Mouse (Mus musculus) lung, postnatal 0 days (tissue): ENCODE data around the gene B3galt6. TPM values are rescaled to one million over a fixed set of nuclear protein-coding genes. Genes with fewer than 3 reads are reported as not detected.
A peak's percentile ranks its signal among the peaks of the same experiment; 100 is the strongest.

Experiments
- ATAC-seq: fragments of 200-750 bp; cut with Nextera tagmentation; 2 replicates; pipeline ENCODE4 v1.8.0; 2017; ENCODE audit warnings: moderate library complexity
- DNase-seq: peaks from one replicate; pipeline ENCODE4 v3.0.0-alpha.2; 2016; ENCODE audit warnings: low spot score
- H3K27ac ChIP-seq: fragments of 300-500 bp; sonication (generic); 2 replicates; pipeline ENCODE4 v1.5.1; 2014; ENCODE audit warnings: antibody characterized with exemption, mild to moderate bottlenecking, low read length, mixed read lengths
- H3K27me3 ChIP-seq: fragments of 300-500 bp; sonication (generic); replicated peaks from 2 replicates; pipeline ENCODE4 v1.6.1; 2014; ENCODE audit warnings: low read length, mixed read lengths; ENCODE audit not compliant: insufficient read depth
- H3K36me3 ChIP-seq: fragments of 300-500 bp; sonication (generic); 2 replicates; pipeline ENCODE4 v1.6.1; 2014; ENCODE audit warnings: low read length, mixed read lengths; ENCODE audit not compliant: insufficient read depth
- H3K4me1 ChIP-seq: fragments of 300-500 bp; sonication (generic); 2 replicates; pipeline ENCODE4 v1.6.1; 2014; ENCODE audit warnings: antibody characterized with exemption, low read depth, low read length, mixed read lengths; ENCODE audit not compliant: insufficient read depth
- H3K4me2 ChIP-seq: fragments of 300-500 bp; sonication (generic); replicated peaks from 2 replicates; pipeline ENCODE4 v1.6.1; 2014; ENCODE audit warnings: low read depth, mild to moderate bottlenecking, low read length, moderate library complexity, mixed read lengths
- H3K4me3 ChIP-seq: fragments of 300-500 bp; sonication (generic); 2 replicates; pipeline ENCODE4 v1.5.1; 2014; ENCODE audit warnings: low read depth, low read length
- H3K9ac ChIP-seq: fragments of 300-500 bp; sonication (generic); replicated peaks from 2 replicates; pipeline ENCODE4 v1.6.1; 2014; ENCODE audit warnings: low read depth, mild to moderate bottlenecking
- H3K9me3 ChIP-seq: fragments of 300-500 bp; sonication (generic); 2 replicates; pipeline ENCODE4 v1.6.1; 2016; ENCODE audit warnings: low read length, mixed read lengths
- CTCF ChIP-seq: IDR thresholded peaks from 2 replicates; pipeline ENCODE4 v1.5.1; 2016; ENCODE audit warnings: antibody characterized with exemption, mild to moderate bottlenecking
- EP300 ChIP-seq: IDR thresholded peaks from 2 replicates; pipeline ENCODE4 v1.6.1; 2016; ENCODE audit warnings: antibody characterized with exemption, mild to moderate bottlenecking, control low read depth
- WGBS: fragments of 180-500 bp; shearing (Covaris S2); extraction: QIAGEN DNeasy Blood & Tissue Kit; methylation state at CpG from one replicate; pipeline ENCODE4 v1.1.7; 2014; 5-methylcytosine and 5-hydroxymethylcytosine counted together
- polyA plus RNA-seq: library from polyadenylated mRNA; unstranded; fragments of >200 nt; fragmentation: Nextera tagmentation; extraction: Ambion mirVana; gene quantifications from 2 replicates; pipeline ENCODE4 v1.2.1, GENCODE M21; 2015

The B3galt6 gene
- polyA plus RNA-seq, 1 experiment from 2014 or later = 6.8 TPM

DNA sequence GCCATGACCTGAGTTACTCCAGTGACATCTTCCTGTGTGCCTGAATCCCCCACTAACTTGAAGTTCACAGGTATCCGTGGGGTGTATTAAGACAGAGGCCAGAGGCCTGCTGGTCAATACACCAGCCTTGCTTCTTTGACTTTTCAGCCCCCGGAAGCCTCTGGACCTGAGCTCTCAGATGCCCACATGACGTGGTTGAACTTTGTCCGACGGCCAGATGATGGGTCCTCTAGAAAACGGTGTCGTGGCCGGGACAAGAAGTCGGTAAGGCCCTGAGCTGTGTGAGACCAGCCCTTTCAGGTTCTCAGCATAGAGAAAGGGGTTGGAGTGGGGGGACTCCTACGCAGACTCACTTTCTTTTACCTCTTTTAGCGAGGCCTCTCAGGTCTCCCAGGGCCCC, 28.1 kb downstream of the B3galt6 start:
- TF ChIP-seq CTCF = no peak
- TF ChIP-seq EP300 = no peak
- H3K4me1 ChIP-seq = peaks cover 8% of the 10 kb centered on the region; the same call in 1 of the 2 replicates
- H3K27ac ChIP-seq = no peak overlapping the region
- H3K36me3 ChIP-seq = peaks cover 6% of the 10 kb centered on the region; the same call in 1 of the 2 replicates
- WGBS = 88% methylated on average over 11 of the region's 11 CpGs
- H3K4me3 ChIP-seq = no peak overlapping the region
- no peak overlapping the region for H3K4me2 ChIP-seq
- no peak for ATAC-seq
- no peaks in the 10 kb centered on the region for H3K9me3 ChIP-seq
- no peak overlapping the region for H3K9ac ChIP-seq
- no peak for DNase-seq
- no peaks in the 10 kb centered on the region for H3K27me3 ChIP-seq

DNA sequence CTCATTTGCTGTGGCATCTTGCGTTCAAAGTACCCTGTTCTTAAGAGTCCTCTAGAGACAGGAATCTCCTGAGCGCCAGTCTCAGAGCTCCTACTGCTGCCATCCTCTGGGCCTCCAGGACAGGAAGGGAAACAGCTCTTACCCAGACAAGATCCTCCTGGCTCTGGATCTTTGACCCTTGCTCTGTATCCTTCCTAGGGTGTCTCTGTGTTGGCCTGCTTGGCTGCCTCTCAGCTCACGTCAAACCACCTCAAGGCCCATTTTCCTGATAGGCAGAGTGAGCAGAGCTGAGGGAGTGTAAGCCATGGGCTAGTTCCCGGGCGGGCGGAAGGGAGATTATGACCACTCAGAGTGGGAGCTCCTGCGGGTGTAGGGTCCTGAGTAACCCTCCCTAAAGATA, 29.3 kb downstream of the B3galt6 start:
- peak overlapping the region; percentile 95 for H3K4me2 ChIP-seq
- ATAC-seq (no peak), DNase-seq (no peak)
- peaks cover 8% of the 10 kb centered on the region; the same call in 1 of the 2 replicates for H3K4me1 ChIP-seq
- no peak for TF ChIP-seq EP300
- peak overlapping the region; percentile 54 for H3K4me3 ChIP-seq
- H3K9ac ChIP-seq = peak overlapping the region; percentile 60
- no peaks in the 10 kb centered on the region for H3K9me3 ChIP-seq
- 61% methylated on average over 7 of the region's 7 CpGs for WGBS
- H3K27ac ChIP-seq = no peak overlapping the region
- peaks cover 6% of the 10 kb centered on the region; the same call in 1 of the 2 replicates for H3K36me3 ChIP-seq
- no peaks in the 10 kb centered on the region for H3K27me3 ChIP-seq

DNA sequence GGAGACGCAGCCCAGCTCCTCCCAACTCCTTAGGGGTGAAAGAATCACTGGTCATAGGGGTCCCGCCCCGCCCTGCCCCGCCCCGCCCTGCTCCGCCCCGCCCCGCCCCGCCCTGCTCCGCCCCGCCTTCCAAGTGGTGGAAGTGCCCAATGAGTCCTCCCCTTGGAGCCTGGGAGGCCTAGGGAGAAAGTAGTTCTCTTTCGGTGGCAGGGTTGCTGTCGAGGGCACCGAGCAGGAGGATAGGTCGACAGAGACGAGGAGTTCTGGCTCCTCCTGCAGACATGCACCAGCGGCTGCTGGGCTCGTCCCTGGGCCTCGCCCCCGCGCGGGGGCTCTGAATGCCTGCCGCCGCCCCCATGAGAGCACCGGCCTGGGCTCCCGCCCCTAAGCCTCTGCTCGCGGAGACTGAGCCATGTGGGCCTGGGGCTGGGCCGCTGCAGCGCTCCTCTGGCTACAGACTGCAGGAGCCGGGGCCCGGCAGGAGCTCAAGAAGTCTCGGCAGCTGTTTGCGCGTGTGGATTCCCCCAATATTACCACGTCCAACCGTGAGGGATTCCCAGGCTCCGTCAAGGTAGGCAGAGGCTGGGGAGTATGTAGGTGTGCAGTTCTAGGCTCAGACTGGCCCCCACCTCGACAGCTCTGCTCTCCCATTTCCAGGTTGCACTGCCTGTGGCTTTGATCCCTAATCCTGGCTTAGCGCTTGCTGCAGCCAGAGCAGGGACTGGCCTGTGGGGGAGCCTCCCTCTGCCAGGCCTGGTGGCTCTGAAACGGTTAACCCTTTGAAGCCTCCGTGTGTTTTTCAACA, 30.1 kb downstream of the B3galt6 start, which contains the start of gene C1qtnf12:
Gene C1qtnf12 (plus strand): TSS at position 152 of the 805 bp plus-strand sequence.
- no peaks in the 10 kb centered on the region for H3K9me3 ChIP-seq
- H3K4me2 ChIP-seq = peak within 1 kb of the TSS; percentile 95
- H3K36me3 ChIP-seq = peaks cover 10% of the 10 kb centered on the region
- TF ChIP-seq CTCF (no peak), EP300 (no peak)
- peak within 1 kb of the TSS; percentile 54 for H3K4me3 ChIP-seq
- peak within 1 kb of the TSS; percentile 11 for H3K27ac ChIP-seq
- peak within 1 kb of the TSS; percentile 60 for H3K9ac ChIP-seq
- WGBS = under 1% methylated on average over 29 of the region's 42 CpGs
- H3K4me1 ChIP-seq = peaks cover 8% of the 10 kb centered on the region; the same call in 1 of the 2 replicates
- no peaks in the 10 kb centered on the region for H3K27me3 ChIP-seq
- ATAC-seq (peak; percentile 90), DNase-seq (peak; percentile 77)

DNA sequence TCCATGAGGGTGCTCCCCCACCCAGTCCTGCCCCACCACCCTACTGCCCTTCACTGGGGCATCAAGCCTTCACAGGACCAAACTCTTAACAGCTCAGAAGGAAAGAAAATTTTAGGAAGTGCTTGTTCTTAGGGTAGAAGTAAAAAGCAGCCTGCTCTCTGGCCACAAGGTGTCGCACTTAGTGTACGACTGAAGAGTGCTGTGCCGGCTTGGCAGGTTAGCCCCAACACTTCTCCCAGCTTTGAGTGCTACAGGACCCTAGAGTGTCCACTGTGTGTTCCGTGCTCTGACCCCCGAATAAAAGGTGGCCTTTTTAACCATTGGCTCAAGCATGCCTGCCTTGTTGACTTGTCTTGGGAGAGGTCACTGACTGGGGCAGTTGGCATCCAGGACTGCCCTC, 33.2 kb downstream of the B3galt6 start:
- no peak overlapping the region for H3K27ac ChIP-seq
- H3K4me3 ChIP-seq = no peak overlapping the region
- no peak for TF ChIP-seq EP300
- peak; percentile 85 for TF ChIP-seq CTCF
- no peaks in the 10 kb centered on the region for H3K27me3 ChIP-seq
- H3K4me2 ChIP-seq = no peak overlapping the region
- DNase-seq (peak; percentile 91), ATAC-seq (peak; percentile 52)
- H3K9me3 ChIP-seq = no peaks in the 10 kb centered on the region
- H3K9ac ChIP-seq = no peak overlapping the region
- peaks cover 18% of the 10 kb centered on the region; the same call in 1 of the 2 replicates for H3K36me3 ChIP-seq
- 4% methylated on average over 5 of the region's 5 CpGs for WGBS
- H3K4me1 ChIP-seq = peaks cover 8% of the 10 kb centered on the region; the same call in 1 of the 2 replicates

DNA sequence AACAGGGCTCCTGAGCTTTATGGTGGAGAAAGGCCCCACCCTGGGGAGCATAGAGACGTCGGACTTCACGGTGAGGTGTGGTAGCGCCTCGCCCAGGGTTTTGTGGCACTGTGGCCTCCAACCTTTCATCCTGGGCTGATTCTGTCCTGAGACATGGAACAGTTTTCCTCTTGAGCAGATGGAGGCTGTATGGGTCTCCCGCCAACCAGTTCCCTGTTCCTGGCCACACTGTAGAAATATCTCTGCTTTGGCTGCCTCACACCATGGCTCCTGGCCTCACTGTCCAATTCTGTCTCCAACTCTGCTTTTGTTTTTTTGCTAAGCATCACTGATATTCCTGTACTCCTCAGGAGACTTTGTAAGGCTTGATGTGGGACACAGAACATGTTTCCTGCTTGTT, 37.0 kb downstream of the B3galt6 start:
- H3K9ac ChIP-seq = no peak overlapping the region
- no peaks in the 10 kb centered on the region for H3K9me3 ChIP-seq
- WGBS = 90% methylated on average over 6 of the region's 6 CpGs
- DNase-seq = no peak
- no peak overlapping the region for H3K27ac ChIP-seq
- H3K4me1 ChIP-seq = no peaks in the 10 kb centered on the region
- H3K4me3 ChIP-seq = no peak overlapping the region
- H3K4me2 ChIP-seq = no peak overlapping the region
- no peaks in the 10 kb centered on the region for H3K27me3 ChIP-seq
- TF ChIP-seq EP300 (no peak), CTCF (no peak)
- no peak for ATAC-seq
- peaks cover 43% of the 10 kb centered on the region for H3K36me3 ChIP-seq

DNA sequence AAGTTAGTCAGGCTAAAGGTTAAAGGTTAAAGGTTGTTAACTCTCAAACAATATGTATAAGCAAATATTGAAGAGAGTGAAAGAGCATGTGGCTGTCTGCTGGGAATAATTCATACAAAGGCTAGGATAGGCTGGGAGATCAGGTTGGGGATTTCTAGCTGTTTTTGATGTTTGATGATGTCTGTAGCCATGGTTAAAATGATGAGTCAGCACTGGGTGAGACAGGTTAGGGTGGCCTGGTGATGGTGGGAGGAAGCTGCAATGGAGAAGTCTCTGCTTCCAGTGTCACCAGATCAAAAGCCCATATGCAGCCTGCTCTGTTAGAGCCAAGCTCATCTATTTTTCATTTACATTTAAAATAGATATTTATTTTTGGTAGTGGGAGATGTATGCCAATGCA, 45.4 kb downstream of the B3galt6 start:
- no peaks in the 10 kb centered on the region for H3K27me3 ChIP-seq
- H3K36me3 ChIP-seq = peaks cover 32% of the 10 kb centered on the region
- no peak overlapping the region for H3K27ac ChIP-seq
- no peak overlapping the region for H3K9ac ChIP-seq
- no peak for TF ChIP-seq CTCF
- TF ChIP-seq EP300 = no peak
- no peaks in the 10 kb centered on the region for H3K9me3 ChIP-seq
- no peak overlapping the region for H3K4me3 ChIP-seq
- peaks cover 6% of the 10 kb centered on the region; the same call in 1 of the 2 replicates for H3K4me1 ChIP-seq
- no peak for ATAC-seq
- no peak overlapping the region for H3K4me2 ChIP-seq
- DNase-seq = no peak
